Mouse (Mus musculus): ENCODE measurements around the gene Ttbk2.

Gene Ttbk2

DNA sequence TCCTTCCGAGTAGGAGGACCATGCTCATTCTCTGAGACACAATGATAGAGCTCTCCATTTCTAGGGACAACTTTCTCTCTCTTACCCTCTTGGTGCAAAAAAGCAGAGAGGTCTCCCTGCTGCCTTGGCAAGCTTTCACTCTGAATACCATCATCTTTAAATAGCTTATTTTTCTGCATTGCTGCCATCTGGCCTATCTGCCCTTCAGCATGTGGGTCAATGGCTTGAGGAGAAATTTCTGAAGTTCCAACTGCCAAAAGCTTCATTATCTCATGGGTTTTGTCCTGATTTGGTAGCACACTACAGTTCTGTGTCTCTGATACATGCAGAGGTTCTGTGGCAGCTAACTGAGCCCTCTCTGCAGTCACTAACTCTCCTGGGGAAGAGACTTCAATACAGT, 104.9 kb downstream of the Ttbk2 start:
- DNase-seq: no peak

DNA sequence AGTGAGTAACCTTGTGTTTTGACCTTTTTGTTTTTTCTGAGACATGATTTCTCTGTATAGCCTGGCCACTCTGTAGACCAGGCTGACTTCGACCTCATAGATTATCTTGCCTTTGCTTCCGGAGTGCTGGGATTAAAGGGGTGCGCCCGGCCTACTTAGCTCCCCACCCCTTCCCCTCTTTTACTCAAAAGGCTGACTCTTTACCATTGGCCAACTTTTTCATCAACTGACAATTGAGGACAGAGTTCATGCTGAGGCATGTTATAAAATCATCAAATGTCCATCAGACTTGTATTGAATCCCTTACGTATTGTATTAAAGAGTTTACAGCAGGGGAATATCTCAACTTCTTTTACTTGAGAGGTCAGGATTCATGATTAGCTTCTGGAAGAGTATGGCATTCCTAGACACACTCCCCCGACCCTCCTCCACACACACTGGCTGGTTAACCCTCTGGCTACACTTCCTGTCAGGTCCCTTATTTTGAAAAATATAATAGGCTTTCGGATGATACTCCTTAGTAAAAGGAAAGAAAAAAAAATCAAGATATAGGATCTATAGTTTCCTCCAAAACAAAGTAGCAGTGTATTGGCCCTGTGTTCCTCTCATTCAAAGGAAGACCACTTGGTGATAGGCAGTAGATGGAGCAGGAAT, 118.4 kb downstream of the Ttbk2 start:
- DNase-seq: no peak

- peak; percentile 97 for DNase-seq
These were observed 119.1 kb downstream of the Ttbk2 start for GRCm38 (mm10) chr2:120731167-120731862.

DNA sequence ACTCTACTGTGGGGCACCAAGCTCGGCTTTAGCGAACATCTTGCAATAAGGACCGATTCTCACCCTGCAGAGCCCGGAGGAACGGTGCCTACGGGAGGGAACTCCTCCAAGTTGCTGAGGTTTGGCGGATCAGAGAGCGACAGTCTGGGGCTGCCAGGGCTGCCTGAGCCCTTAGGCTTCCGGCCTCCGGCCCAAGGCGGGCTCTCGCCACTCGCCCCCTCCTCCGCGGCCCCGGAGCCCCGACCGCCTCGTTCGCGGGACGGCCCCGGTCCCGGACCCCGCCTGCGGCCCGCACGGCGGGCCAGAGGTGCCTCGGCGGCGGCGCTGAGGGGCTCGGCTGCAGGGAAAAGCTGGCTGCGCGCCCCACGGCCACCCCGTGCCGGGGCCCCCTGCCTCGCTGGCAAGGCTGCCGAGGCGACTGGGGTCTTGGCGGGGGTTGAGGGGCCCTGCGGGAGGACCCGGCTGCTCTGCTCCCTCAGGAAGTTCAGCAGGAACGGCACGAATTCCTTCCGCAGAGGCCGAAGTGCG, 119.7 kb downstream of the Ttbk2 start:
- no peak for DNase-seq

GRCm38 (mm10) chr2:120729775-120730585, 120.4 kb downstream of the Ttbk2 start:
- DNase-seq: peak; percentile 30

DNA sequence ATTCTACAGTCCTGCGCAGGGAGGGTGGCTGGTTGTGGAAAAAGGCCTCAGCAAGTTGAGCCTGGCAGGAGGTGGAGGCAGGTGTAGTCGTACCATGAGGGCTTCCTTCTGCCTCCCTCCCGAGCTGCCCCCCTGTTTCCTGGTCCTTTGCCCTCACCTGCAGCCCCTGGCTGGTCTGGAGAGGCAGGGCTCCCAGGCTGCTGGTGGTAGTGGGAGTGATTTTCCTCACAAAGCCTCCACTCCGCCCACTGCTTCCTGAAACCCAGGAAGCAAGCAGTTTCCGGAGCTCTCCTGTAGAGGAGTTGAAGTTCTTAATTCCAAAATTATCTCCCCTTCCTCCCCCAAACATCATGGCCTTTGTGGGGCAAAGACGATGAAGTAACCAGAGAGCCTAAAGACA, 126.2 kb downstream of the Ttbk2 start:
- no peak for DNase-seq

GRCm38 (mm10) chr2:120723621-120724020, 126.8 kb downstream of the Ttbk2 start:
- no peak for DNase-seq

DNA sequence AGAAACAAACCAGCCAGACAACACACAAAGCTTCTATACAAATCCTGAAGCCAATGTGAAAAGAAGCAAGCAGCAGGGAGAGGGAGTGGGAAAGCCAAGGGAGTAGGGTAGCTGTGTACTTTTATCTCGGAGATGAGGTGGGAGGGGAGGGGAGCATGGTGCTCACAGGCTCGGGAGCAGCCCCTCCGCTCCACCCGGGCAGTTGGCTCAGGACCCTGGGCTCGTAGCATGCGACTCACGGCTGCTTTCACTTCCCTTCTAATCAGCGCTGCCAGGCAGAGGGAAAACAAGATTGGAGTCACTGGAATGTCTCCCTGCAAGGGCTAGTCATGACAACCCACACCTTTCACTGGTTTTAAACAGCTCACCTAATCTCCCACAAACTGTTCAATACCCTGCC, 127.9 kb downstream of the Ttbk2 start:
- no peak for DNase-seq

GRCm38 (mm10) chr2:120721911-120722310, 128.5 kb downstream of the Ttbk2 start:
- DNase-seq: no peak

GRCm38 (mm10) chr2:120720821-120721220, 129.6 kb downstream of the Ttbk2 start:
- DNase-seq: no peak

GRCm38 (mm10) chr2:120718496-120718895, 131.9 kb downstream of the Ttbk2 start:
- no peak for DNase-seq

GRCm38 (mm10) chr2:120713441-120713840, 137.0 kb downstream of the Ttbk2 start:
- DNase-seq: no peak

GRCm38 (mm10) chr2:120710948-120711347, 139.5 kb downstream of the Ttbk2 start:
- DNase-seq: no peak

DNA sequence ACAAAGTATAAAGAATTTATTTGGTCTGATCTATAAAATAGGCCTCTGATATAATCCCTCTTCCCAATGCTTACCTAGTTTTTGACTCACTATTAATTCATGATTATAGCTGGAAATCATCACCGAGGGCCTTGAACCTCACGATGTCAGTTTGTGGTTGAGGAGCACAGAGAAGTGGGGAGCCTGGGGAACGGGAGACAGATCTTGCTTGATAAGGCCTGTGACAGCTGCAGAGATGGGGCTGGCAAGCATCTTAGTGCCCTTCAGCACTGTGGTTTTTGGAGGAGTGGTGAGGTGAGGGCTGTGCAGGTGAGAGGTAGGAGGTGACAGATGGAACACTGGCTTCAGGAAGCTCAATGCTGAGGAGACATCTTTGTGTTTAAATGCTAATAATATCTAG, 140.2 kb downstream of the Ttbk2 start:
- DNase-seq: no peak

GRCm38 (mm10) chr2:120707041-120707440, 143.4 kb downstream of the Ttbk2 start:
- DNase-seq: no peak

- DNase-seq: no peak
These were observed 147.7 kb downstream of the Ttbk2 start for GRCm38 (mm10) chr2:120702675-120703074.

DNA sequence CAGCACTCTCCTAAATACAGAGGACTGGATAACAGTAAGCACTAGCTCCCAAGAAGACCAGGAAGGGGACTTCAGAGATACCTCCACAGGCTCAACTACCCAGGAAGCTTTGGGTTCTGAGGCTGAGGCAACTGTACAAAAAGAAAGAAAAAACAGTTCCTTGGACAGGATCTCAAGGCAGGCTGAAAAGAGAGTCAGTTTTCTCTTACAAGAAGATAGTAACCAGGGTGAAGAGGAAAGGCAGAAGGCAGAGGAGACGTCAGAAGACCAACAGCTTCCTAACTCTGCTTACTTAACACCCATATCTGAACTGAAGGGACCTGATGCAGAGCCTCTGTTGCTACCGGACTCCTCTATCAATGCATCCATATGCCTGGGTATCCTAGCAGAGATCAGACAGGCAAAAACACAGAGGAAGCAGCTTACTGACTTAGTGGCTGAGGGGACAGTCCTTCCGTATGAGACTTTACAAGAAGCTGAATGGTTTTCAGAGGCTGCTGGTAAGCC, 150.0 kb downstream of the Ttbk2 start:
- no peak for DNase-seq

DNA sequence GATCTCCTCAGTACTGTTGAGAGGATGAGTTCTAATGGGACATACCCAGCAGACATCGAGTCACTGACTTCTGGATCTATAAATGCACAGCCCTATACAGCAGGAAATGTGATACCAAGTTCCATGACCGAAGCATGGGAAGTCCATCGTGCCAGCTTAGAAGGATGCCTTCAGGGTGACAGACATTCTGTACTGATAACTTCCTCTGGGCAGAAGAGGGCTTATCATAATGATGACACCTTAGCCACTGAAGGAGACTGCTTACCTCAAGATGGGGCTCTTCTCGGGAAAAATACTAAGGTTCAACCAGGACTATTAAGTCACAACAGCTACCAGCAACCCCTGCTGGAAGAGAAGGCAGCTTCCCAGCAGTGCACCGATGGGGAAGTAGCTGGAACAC, 152.6 kb downstream of the Ttbk2 start:
- no peak for DNase-seq

All from kidney, postnatal 10 days (tissue).